Mouse (Mus musculus) cortical plate, adult 2 months (tissue): Measurements from ENCODE around the gene Id2.

Source experiments
- CTCF ChIP-seq: fragments of 200-500 bp; IDR thresholded peaks from 2 replicates; pipeline ENCODE4 v1.5.1; 2011; ENCODE audit warnings: mild to moderate bottlenecking, control low read depth, low read length; ENCODE audit not compliant: insufficient read depth; ENCODE audit errors: extremely low read depth
- POLR2A ChIP-seq: fragments of 200-500 bp; IDR thresholded peaks from 2 replicates; pipeline ENCODE4 v1.6.1; 2011; ENCODE audit warnings: mild to moderate bottlenecking, low read length, control low read depth; ENCODE audit not compliant: insufficient read depth; ENCODE audit errors: extremely low read depth

DNA sequence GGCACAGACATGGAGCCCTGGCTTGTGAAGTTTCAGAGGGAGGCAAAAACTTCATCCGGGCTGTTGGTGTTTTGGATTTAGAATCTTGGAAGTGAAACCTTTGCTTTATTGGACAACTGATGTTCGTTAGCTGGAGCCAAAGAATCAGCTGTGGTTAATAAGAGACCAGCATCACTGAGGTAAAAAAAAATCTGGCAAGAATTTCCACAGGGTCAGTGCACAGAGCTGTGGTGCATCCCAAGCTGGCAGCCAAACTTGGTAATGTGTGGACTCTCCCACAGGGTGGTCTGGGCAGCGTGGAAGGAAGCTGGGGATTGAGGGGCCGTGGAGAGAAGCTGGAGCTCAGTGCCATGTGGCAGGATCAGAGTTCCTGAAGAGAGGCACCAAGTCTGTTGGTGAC lies 10.0 kb downstream of the Id2 start:
- TF ChIP-seq CTCF (no peak), POLR2A (no peak)
